Mouse (Mus musculus): ENCODE measurements around the gene Zfp322a. TPM values are rescaled to one million over a fixed set of nuclear protein-coding genes. Genes with fewer than 3 reads are reported as not detected.
"Not testable (repeated sequence)": the region's sequence is repeated elsewhere in the genome, so short reads cannot be mapped to it uniquely, and the experiment has no call there.

Gene Zfp322a
- total RNA-seq, 2 experiments from 2014 or later = 16.0 to 64.7 TPM

DNA sequence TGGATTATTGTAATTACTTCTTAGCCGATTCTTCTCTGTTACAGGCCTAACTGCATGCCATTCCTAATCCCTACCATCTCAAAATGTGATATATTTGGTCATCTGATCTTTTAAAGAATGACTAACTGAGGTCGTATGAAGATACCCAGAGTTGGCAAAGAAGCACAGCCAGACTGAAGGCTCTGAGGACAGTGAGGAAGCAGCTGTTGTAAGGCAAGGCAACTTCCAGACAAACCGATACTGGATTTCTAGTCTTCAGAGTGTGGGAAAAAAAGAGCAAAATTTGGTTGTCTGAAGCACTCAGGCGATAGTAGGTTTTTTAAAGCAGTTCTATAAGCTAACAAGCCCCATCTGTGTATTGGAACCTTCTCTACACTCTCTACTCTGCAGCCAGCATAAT, 7.5 kb downstream of the Zfp322a start:
- no peak for ATAC-seq (replicated peaks; ENCODE audit: low FRiP score, low TSS enrichment, poor library complexity, severe bottlenecking)

DNA sequence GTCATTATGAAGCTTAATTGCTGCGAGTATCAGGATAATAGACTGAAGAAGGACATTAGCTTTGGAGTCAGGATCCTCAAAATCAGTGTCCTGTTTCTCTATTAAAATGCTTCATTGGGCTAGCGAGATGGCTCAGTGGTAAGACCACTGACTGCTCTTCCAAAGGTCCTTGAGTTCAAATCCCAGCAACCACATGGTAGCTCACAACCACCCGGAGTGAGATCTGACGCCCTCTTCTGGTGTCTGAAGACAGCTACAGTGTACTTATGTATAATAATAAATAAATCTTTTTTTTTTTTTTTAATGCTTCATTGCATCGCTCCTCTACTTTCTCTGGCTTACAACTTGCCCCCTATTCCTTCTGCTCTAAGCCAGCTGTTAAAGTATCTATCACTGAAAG, 14.5 kb downstream of the Zfp322a start:
- not testable (repeated sequence) for ATAC-seq (replicated peaks; ENCODE audit: low FRiP score, low TSS enrichment, poor library complexity, severe bottlenecking)

DNA sequence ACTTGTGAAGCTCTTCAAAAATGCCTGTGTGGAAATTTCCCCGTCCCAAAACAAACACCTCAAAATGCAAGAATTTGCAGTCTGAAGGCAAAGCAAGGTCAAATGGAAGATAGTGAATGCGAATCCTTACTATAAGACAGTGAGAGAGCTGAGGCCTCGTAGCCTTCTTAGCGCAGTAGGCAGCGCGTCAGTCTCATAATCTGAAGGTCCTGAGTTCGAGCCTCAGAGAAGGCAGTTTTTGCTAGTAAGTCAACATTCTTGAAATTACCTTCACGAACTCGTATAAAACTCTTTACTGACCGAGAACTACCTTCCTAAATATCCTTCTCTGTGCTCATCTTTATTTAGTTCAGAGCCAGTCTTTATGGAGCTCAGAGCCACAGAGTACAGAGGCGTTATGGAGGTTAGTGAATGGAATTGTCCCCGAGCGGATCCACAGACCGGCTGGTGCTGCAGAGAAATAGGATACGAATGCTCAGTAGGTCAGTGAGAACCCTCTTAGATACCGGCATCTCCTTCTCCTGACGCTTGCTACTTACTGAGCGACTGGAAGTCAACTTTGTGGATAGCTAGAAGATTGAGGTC, 51.6 kb downstream of the Zfp322a start:
- ATAC-seq (replicated peaks; ENCODE audit: low FRiP score, low TSS enrichment, poor library complexity, severe bottlenecking) = no peak

DNA sequence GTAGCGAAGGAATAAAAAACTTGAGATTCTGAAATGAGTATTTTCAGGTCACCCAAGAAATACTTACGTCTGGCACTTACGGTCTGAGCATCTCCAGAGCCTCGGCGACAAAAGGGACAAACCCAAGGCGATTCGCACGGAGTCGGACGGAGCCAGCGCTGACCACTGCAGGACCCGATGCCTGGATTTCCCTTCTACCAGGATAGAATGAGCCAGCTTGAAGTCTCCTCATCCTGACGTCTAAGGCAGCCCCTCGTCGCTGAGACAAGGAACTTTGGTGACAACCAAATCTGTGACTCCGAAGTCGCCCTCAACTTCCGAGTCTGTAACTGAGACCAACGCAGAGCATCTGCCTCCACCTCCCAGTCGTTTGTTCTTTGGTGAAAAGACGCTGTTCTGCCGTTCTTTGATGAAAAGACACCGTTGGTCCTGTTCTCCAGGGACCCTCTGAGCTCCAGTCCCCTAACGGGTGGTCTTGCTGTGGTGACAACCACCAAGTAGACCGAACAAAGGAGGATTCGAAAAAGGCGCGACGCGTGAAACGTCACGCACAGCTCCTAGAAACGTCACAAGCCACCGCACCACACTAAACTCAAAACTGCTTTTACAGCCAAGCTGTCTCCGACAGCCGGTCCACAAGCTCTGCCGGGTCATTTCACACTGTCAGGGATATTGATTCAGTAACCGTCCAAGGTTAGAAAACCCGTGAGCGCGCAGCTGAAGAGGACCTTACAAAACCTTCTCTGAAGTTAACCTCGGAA, 55.9 kb downstream of the Zfp322a start:
- no peak for ATAC-seq (replicated peaks; ENCODE audit: low FRiP score, low TSS enrichment, poor library complexity, severe bottlenecking)

DNA sequence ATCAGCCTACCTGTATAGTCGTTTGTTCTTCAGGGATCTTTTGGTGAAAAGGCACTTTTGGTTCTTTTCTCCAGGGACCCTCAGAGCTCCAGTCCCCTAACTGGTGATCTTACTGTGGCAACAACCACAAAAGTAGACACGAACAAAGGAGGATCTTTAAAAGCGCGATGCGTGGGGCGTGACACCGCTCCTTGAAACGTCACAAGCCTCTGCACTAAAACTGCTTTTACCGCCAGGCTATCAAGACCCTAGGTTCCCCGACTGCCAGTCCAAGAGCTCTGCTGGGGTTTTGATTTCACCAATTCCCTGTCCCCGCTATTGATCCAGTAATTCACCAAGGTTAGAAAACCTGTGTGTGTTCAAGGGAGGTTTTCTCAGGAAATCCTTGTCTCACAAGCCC, 59.0 kb downstream of the Zfp322a start:
- ATAC-seq (replicated peaks; ENCODE audit: low FRiP score, low TSS enrichment, poor library complexity, severe bottlenecking) = no peak

DNA sequence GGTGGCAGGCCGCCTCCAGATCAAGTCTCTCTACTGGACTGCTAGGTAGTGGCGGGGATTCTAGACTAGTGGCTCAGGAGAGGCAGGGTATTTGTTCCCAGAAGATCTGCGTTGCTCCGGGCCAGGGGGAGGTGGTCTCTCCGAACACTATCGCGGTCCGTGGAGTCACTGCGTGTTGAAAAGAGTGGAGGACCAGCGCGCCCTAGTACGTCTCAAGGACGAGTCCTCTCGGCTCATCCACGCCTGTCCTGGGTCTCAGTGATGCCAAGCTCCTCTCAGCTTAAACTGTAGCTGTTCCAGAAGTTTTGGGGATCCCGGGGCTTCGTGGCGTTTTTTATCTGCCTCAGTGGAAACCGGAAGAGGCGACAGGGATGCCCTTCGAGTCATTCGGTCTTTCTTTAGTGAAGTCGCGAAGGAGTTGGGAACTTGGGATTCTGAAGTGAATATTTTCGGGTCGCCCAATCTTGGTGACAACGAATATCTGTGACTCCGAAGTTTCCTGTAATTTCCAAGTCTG, 59.5 kb downstream of the Zfp322a start:
- ATAC-seq (replicated peaks; ENCODE audit: low FRiP score, low TSS enrichment, poor library complexity, severe bottlenecking) = peak; percentile 45

DNA sequence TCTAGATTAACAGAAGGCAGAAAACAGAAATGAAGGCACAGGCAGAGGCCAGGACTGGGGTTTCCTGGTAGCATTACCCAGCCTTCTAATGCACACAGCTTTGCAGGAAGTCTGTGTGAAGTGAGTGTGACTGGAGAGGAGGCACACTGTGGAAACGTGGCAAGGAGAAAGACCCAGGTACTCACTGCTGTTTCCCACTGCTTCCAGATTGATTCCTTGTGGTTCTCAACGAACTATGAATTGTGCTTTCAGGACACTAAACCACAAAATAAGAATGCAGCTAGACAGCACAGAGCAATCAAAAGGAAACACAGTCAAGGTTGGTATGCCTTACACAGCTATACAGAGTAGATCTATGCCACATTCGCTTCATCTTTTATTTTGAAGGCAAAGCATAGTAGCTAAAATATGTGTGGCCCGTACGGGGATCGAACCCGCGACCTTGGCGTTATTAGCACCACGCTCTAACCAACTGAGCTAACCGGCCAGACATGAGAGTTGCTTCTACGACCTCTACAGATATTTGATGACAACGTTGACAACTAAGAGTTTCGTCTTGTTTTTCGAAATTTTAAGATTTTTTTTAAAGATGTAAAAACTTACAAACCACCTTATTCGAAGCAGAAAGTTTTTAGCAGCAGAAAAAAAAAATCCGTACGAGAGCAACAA, 60.2 kb downstream of the Zfp322a start:
- not testable (repeated sequence) for ATAC-seq (replicated peaks; ENCODE audit: low FRiP score, low TSS enrichment, poor library complexity, severe bottlenecking)

DNA sequence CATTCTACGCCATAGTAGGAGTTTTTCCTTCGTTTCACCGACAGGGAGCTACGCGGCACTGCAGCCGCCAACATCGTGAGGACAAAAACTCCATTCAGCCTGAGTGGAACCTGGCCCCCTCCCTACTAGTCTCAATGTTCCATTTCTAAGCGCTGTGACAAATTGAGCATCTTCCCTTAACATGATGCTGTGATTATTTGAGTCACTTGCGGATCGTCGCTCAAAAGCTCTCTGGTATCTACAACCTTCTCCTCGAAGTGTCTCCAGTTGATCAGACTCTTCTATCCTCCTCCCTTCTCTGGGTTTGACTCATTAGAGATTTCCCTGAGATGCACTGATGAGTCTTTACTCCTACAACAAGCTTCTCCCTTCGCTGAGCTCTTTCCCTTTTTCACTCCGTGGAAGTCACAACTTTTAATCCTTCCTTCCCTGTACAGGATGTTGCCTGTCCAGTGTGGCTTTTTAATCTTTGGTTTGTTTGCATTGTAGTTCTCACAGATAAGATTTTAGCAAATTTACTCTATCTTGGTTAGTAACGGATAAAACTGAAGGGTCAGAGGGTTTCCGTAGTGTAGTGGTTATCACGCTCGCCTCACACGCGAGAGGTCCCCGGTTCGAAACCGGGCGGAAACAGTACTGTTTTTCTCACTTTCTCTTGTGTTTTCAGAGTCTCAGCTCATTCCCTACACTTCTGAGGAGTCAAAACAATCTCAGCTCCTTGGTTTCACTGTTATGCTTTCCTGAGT, 61.8 kb downstream of the Zfp322a start:
- ATAC-seq (replicated peaks; ENCODE audit: low FRiP score, low TSS enrichment, poor library complexity, severe bottlenecking) = no peak

DNA sequence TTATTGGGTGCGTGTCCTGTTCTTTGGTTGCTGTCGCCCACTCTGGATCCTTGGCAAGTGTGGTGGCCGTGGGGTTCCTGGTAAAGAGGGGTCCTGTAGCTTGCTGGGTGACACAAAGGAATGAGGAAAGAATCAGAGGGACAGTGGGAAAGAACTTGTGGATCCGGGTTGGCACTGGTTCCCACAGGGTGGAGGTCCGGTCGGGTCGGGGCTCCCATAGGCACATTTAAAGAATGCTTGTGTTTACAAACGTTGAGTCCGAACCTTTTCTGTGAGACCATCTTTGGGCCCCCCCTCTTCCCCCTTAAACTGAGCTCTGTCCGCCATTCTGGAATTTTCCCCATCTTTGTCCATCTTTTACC, 62.3 kb downstream of the Zfp322a start:
- ATAC-seq (replicated peaks; ENCODE audit: low FRiP score, low TSS enrichment, poor library complexity, severe bottlenecking) = no peak

Other genes with a start within 250 kb of the Zfp322a start
- not detected in 2 replicates for gene Vmn1r218, start 236.1 kb downstream of the Zfp322a start, total RNA-seq (2014; fragmentation: Nextera tagmentation)
- gene Vmn1r218, start 236.1 kb downstream of the Zfp322a start, total RNA-seq (2017) = not detected in 2 replicates
- not detected in 2 replicates for gene Vmn1r219, start 209.9 kb downstream of the Zfp322a start, total RNA-seq (2014; fragmentation: Nextera tagmentation)
- not detected in 2 replicates for gene Vmn1r219, start 209.9 kb downstream of the Zfp322a start, total RNA-seq (2017)
- not detected in 2 replicates for gene Vmn1r220, start 181.2 kb downstream of the Zfp322a start, total RNA-seq (2014; fragmentation: Nextera tagmentation)
- not detected in 2 replicates for gene Vmn1r220, start 181.2 kb downstream of the Zfp322a start, total RNA-seq (2017)
- not detected in 2 replicates for gene Vmn1r221, start 155.1 kb downstream of the Zfp322a start, total RNA-seq (2014; fragmentation: Nextera tagmentation)
- not detected in 2 replicates for gene Vmn1r221, start 155.1 kb downstream of the Zfp322a start, total RNA-seq (2017)
- gene Vmn1r222, start 133.3 kb downstream of the Zfp322a start, total RNA-seq (2014; fragmentation: Nextera tagmentation) = not detected in 2 replicates
- gene Vmn1r222, start 133.3 kb downstream of the Zfp322a start, total RNA-seq (2017) = not detected in 2 replicates
- gene Vmn1r223, start 122.1 kb downstream of the Zfp322a start, total RNA-seq (2014; fragmentation: Nextera tagmentation) = not detected in 2 replicates
- gene Vmn1r223, start 122.1 kb downstream of the Zfp322a start, total RNA-seq (2017) = not detected in 2 replicates
- gene Abt1, start 54.7 kb upstream of the Zfp322a start, total RNA-seq (2014; fragmentation: Nextera tagmentation) = 8.0 and 10.7 TPM in 2 replicates
- gene Abt1, start 54.7 kb upstream of the Zfp322a start, total RNA-seq (2017) = 12.8 and 13.7 TPM in 2 replicates
- gene Btn1a1, start 96.7 kb upstream of the Zfp322a start, total RNA-seq (2014; fragmentation: Nextera tagmentation) = not detected in 2 replicates
- not detected in 2 replicates for gene Btn1a1, start 96.7 kb upstream of the Zfp322a start, total RNA-seq (2017)
- not detected in 2 replicates for gene Btn2a2, start 119.6 kb upstream of the Zfp322a start, total RNA-seq (2014; fragmentation: Nextera tagmentation)
- gene Btn2a2, start 119.6 kb upstream of the Zfp322a start, total RNA-seq (2017) = not detected in 2 replicates
- 115 and 209 TPM in 2 replicates for gene Hist1h4h, start 161.8 kb upstream of the Zfp322a start, total RNA-seq (2014; fragmentation: Nextera tagmentation)
- 683 and 1,187 TPM in 2 replicates for gene Hist1h4h, start 161.8 kb upstream of the Zfp322a start, total RNA-seq (2017)
- gene Hist1h2af, start 164.7 kb upstream of the Zfp322a start, total RNA-seq (2014; fragmentation: Nextera tagmentation) = 41.1 and 66.5 TPM in 2 replicates
- 1,297 and 1,759 TPM in 2 replicates for gene Hist1h2af, start 164.7 kb upstream of the Zfp322a start, total RNA-seq (2017)
- gene Hist1h3g, start 166.2 kb upstream of the Zfp322a start, total RNA-seq (2014; fragmentation: Nextera tagmentation) = 189 and 293 TPM in 2 replicates
- 189 and 625 TPM in 2 replicates for gene Hist1h3g, start 166.2 kb upstream of the Zfp322a start, total RNA-seq (2017)
- gene Hist1h2bh, start 174.2 kb upstream of the Zfp322a start, total RNA-seq (2014; fragmentation: Nextera tagmentation) = 31.9 and 110 TPM in 2 replicates
- 85.7 and 165 TPM in 2 replicates for gene Hist1h2bh, start 174.2 kb upstream of the Zfp322a start, total RNA-seq (2017)
- gene Hist1h3f, start 174.8 kb upstream of the Zfp322a start, total RNA-seq (2014; fragmentation: Nextera tagmentation) = 31.6 and 53.6 TPM in 2 replicates
- 69.9 and 132 TPM in 2 replicates for gene Hist1h3f, start 174.8 kb upstream of the Zfp322a start, total RNA-seq (2017)
- gene Hist1h4f, start 182.4 kb upstream of the Zfp322a start, total RNA-seq (2014; fragmentation: Nextera tagmentation) = 281 and 340 TPM in 2 replicates
- gene Hist1h4f, start 182.4 kb upstream of the Zfp322a start, total RNA-seq (2017) = 1,052 and 1,693 TPM in 2 replicates
- 29.5 and 42.3 TPM in 2 replicates for gene Hist1h1d, start 184.1 kb upstream of the Zfp322a start, total RNA-seq (2014; fragmentation: Nextera tagmentation)
- gene Hist1h1d, start 184.1 kb upstream of the Zfp322a start, total RNA-seq (2017) = 81.4 and 84.0 TPM in 2 replicates
- 124 and 193 TPM in 2 replicates for gene Hist1h3e, start 193.2 kb upstream of the Zfp322a start, total RNA-seq (2014; fragmentation: Nextera tagmentation)
- 254 and 322 TPM in 2 replicates for gene Hist1h3e, start 193.2 kb upstream of the Zfp322a start, total RNA-seq (2017)
- gene Hist1h2ae, start 202.0 kb upstream of the Zfp322a start, total RNA-seq (2014; fragmentation: Nextera tagmentation) = 5.7 and 12.6 TPM in 2 replicates
- 237 and 359 TPM in 2 replicates for gene Hist1h2ae, start 202.0 kb upstream of the Zfp322a start, total RNA-seq (2017)
- gene Hist1h2bg, start 202.2 kb upstream of the Zfp322a start, total RNA-seq (2014; fragmentation: Nextera tagmentation) = 386 and 627 TPM in 2 replicates
- gene Hist1h2bg, start 202.2 kb upstream of the Zfp322a start, total RNA-seq (2017) = 891 and 1,210 TPM in 2 replicates
- 342 and 512 TPM in 2 replicates for gene Hist1h2bf, start 205.0 kb upstream of the Zfp322a start, total RNA-seq (2014; fragmentation: Nextera tagmentation)
- gene Hist1h2bf, start 205.0 kb upstream of the Zfp322a start, total RNA-seq (2017) = 329 and 662 TPM in 2 replicates
- gene Hist1h2ad, start 205.2 kb upstream of the Zfp322a start, total RNA-seq (2014; fragmentation: Nextera tagmentation) = 1.4 and 11.1 TPM in 2 replicates
- gene Hist1h2ad, start 205.2 kb upstream of the Zfp322a start, total RNA-seq (2017) = 1,263 and 1,317 TPM in 2 replicates
- gene Hist1h3d, start 206.6 kb upstream of the Zfp322a start, total RNA-seq (2014; fragmentation: Nextera tagmentation) = 123 and 185 TPM in 2 replicates
- gene Hist1h3d, start 206.6 kb upstream of the Zfp322a start, total RNA-seq (2017) = 84.0 and 189 TPM in 2 replicates
- 470 and 507 TPM in 2 replicates for gene Hist1h4d, start 212.4 kb upstream of the Zfp322a start, total RNA-seq (2014; fragmentation: Nextera tagmentation)
- gene Hist1h4d, start 212.4 kb upstream of the Zfp322a start, total RNA-seq (2017) = 756 and 1,171 TPM in 2 replicates

All from megakaryocyte-erythroid progenitor cell, adult 5-6 weeks (primary cell).